Mouse (Mus musculus) embryonic facial prominence, embryonic 15.5 days (tissue): ENCODE measurements at regions not wholly inside any gene's neighbourhood (a gene's known extent, or its start where the extent isn't known, plus 50 kb on each side); places are given as distances from the start of the nearest gene placed in this dataset.
A peak's percentile ranks its signal among the peaks of the same experiment; 100 is the strongest.

ENCODE experiments used
- ATAC-seq: fragments of 200-750 bp; cut with Nextera tagmentation; 2 replicates; pipeline ENCODE4 v1.8.0; 2017; ENCODE audit warnings: low read depth, moderate TSS enrichment; ENCODE audit not compliant: insufficient number of reproducible peaks, low FRiP score, low TSS enrichment
- H3K27ac ChIP-seq: fragments of 300-500 bp; sonication (generic); replicated peaks from 2 replicates; pipeline ENCODE4 v1.5.1; 2015; ENCODE audit warnings: mild to moderate bottlenecking, inconsistent platforms
- H3K27me3 ChIP-seq: fragments of 300-500 bp; sonication (generic); 2 replicates; pipeline ENCODE4 v1.6.1; 2015; ENCODE audit warnings: inconsistent platforms
- H3K36me3 ChIP-seq: fragments of 300-500 bp; sonication (generic); 2 replicates; pipeline ENCODE4 v1.6.1; 2015; ENCODE audit warnings: mild to moderate bottlenecking, inconsistent platforms
- H3K4me1 ChIP-seq: fragments of 300-500 bp; sonication (generic); 2 replicates; pipeline ENCODE4 v1.6.1; 2015; ENCODE audit warnings: inconsistent platforms
- H3K4me2 ChIP-seq: fragments of 300-500 bp; sonication (generic); replicated peaks from 2 replicates; pipeline ENCODE4 v1.6.1; 2015; ENCODE audit warnings: mild to moderate bottlenecking, inconsistent platforms
- H3K4me3 ChIP-seq: fragments of 300-500 bp; sonication (generic); replicated peaks from 2 replicates; pipeline ENCODE4 v1.5.1; 2015; ENCODE audit warnings: mild to moderate bottlenecking, inconsistent platforms
- H3K9ac ChIP-seq: fragments of 300-500 bp; sonication (generic); 2 replicates; pipeline ENCODE4 v1.6.1; 2015; ENCODE audit warnings: inconsistent platforms
- H3K9me3 ChIP-seq: fragments of 300-500 bp; sonication (generic); replicated peaks from 2 replicates; pipeline ENCODE4 v1.6.1; 2016; ENCODE audit warnings: inconsistent platforms
- WGBS: fragments of 180-500 bp; shearing (Covaris S2); methylation state at CpG from one replicate; pipeline ENCODE4 v1.1.7; 2015; 5-methylcytosine and 5-hydroxymethylcytosine counted together

GRCm38 (mm10) chr13:60330475-60331258, 153.5 kb upstream of the Gas1 start:
- H3K36me3 ChIP-seq, result no peaks in the 10 kb centered on the region
- H3K27me3 ChIP-seq, result no peaks in the 10 kb centered on the region
- ATAC-seq, result peak; percentile 76
- H3K27ac ChIP-seq, result peak overlapping the region; percentile 88
- H3K4me2 ChIP-seq, result no peak overlapping the region
- 31% methylated on average over 9 of the region's 9 CpGs for whole genome bisulfite sequencing
- H3K4me1 ChIP-seq, result peaks cover 17% of the 10 kb centered on the region; the same call in 1 of the 2 replicates
- H3K9ac ChIP-seq, result no peak overlapping the region
- no peaks in the 10 kb centered on the region for H3K9me3 ChIP-seq
- no peak overlapping the region for H3K4me3 ChIP-seq

GRCm38 (mm10) chr13:60336196-60336595, 159.0 kb upstream of the Gas1 start:
- H3K9me3 ChIP-seq, result no peaks in the 10 kb centered on the region
- peaks cover 12% of the 10 kb centered on the region for H3K4me1 ChIP-seq
- ATAC-seq, result no peak
- no peak overlapping the region for H3K27ac ChIP-seq
- H3K4me2 ChIP-seq, result no peak overlapping the region
- H3K36me3 ChIP-seq, result no peaks in the 10 kb centered on the region
- no peak overlapping the region for H3K9ac ChIP-seq
- H3K27me3 ChIP-seq, result no peaks in the 10 kb centered on the region
- 66% methylated on average over 1 of the region's 1 CpGs for WGBS
- no peak overlapping the region for H3K4me3 ChIP-seq

- no peak overlapping the region for H3K4me2 ChIP-seq
- no peak overlapping the region for H3K4me3 ChIP-seq
- H3K9ac ChIP-seq, result no peak overlapping the region
- 38% methylated on average over 2 of the region's 2 CpGs for WGBS
- H3K27me3 ChIP-seq, result no peaks in the 10 kb centered on the region
- peaks cover 11% of the 10 kb centered on the region for H3K4me1 ChIP-seq
- H3K27ac ChIP-seq, result no peak overlapping the region
- no peaks in the 10 kb centered on the region for H3K36me3 ChIP-seq
- no peaks in the 10 kb centered on the region for H3K9me3 ChIP-seq
- no peak for ATAC-seq
Observed at GRCm38 (mm10) chr13:60337383-60337782, 160.2 kb upstream of the Gas1 start.

GRCm38 (mm10) chr13:60338107-60338506, 160.9 kb upstream of the Gas1 start:
- Histone ChIP-seq H3K27ac (no peak overlapping the region), H3K4me2 (no peak overlapping the region), H3K27me3 (no peaks in the 10 kb centered on the region), H3K4me3 (no peak overlapping the region), H3K9ac (no peak overlapping the region), H3K4me1 (peaks cover 5% of the 10 kb centered on the region), H3K36me3 (no peaks in the 10 kb centered on the region), H3K9me3 (no peaks in the 10 kb centered on the region)
- ATAC-seq, result no peak
- 79% methylated on average over 8 of the region's 8 CpGs for WGBS

- H3K4me1 ChIP-seq, result peaks cover 5% of the 10 kb centered on the region
- no peak overlapping the region for H3K4me3 ChIP-seq
- H3K27me3 ChIP-seq, result no peaks in the 10 kb centered on the region
- no peak overlapping the region for H3K4me2 ChIP-seq
- H3K27ac ChIP-seq, result no peak overlapping the region
- 52% methylated on average over 2 of the region's 2 CpGs for WGBS
- no peak overlapping the region for H3K9ac ChIP-seq
- no peaks in the 10 kb centered on the region for H3K9me3 ChIP-seq
- ATAC-seq, result no peak
- no peaks in the 10 kb centered on the region for H3K36me3 ChIP-seq
Observed at GRCm38 (mm10) chr13:60340068-60340467, 162.9 kb upstream of the Gas1 start.

GRCm38 (mm10) chr13:60347881-60348280, 170.7 kb upstream of the Gas1 start:
- H3K9me3 ChIP-seq, result no peaks in the 10 kb centered on the region

GRCm38 (mm10) chr13:60348438-60348837, 171.3 kb upstream of the Gas1 start:
- no peaks in the 10 kb centered on the region for H3K36me3 ChIP-seq
- no peak overlapping the region for H3K9ac ChIP-seq
- no peaks in the 10 kb centered on the region for H3K9me3 ChIP-seq
- peak overlapping the region; percentile 78; the same call in 1 of the 2 replicates for H3K27ac ChIP-seq
- ATAC-seq, result no peak
- 40% methylated on average over 2 of the region's 2 CpGs for whole genome bisulfite sequencing
- peaks cover 18% of the 10 kb centered on the region for H3K4me1 ChIP-seq
- H3K4me2 ChIP-seq, result no peak overlapping the region
- H3K4me3 ChIP-seq, result no peak overlapping the region
- no peaks in the 10 kb centered on the region for H3K27me3 ChIP-seq

More at GRCm38 (mm10) chr13:60347881-60348280, 170.7 kb upstream of the Gas1 start:
- 18% methylated on average over 7 of the region's 7 CpGs for WGBS
- ATAC-seq, result peak; percentile 70; the same call in 1 of the 2 replicates
- Histone ChIP-seq H3K4me3 (no peak overlapping the region), H3K27me3 (no peaks in the 10 kb centered on the region), H3K9ac (no peak overlapping the region), H3K4me2 (no peak overlapping the region), H3K36me3 (no peaks in the 10 kb centered on the region), H3K4me1 (peaks cover 18% of the 10 kb centered on the region), H3K27ac (peak overlapping the region; percentile 78)

- no peaks in the 10 kb centered on the region for H3K27me3 ChIP-seq
- H3K4me2 ChIP-seq, result no peak overlapping the region
- H3K9ac ChIP-seq, result no peak overlapping the region
- H3K27ac ChIP-seq, result 0 out of 2 replicates have a peak overlapping the region, but pooled peaks have one; percentile 28
- 57% methylated on average over 6 of the region's 6 CpGs for WGBS
- no peaks in the 10 kb centered on the region for H3K9me3 ChIP-seq
- H3K4me1 ChIP-seq, result peaks cover 13% of the 10 kb centered on the region
- no peak overlapping the region for H3K4me3 ChIP-seq
- ATAC-seq, result no peak
- no peaks in the 10 kb centered on the region for H3K36me3 ChIP-seq
Observed at GRCm38 (mm10) chr13:60355707-60356490, 178.7 kb upstream of the Gas1 start.

- H3K9me3 ChIP-seq, result no peaks in the 10 kb centered on the region
- no peaks in the 10 kb centered on the region for H3K36me3 ChIP-seq
- H3K9ac ChIP-seq, result no peak overlapping the region
- no peaks in the 10 kb centered on the region for H3K27me3 ChIP-seq
- ATAC-seq, result peak; percentile 88
- H3K4me2 ChIP-seq, result no peak overlapping the region
- no peak overlapping the region for H3K4me3 ChIP-seq
- peak overlapping the region; percentile 67 for H3K27ac ChIP-seq
- H3K4me1 ChIP-seq, result peaks cover 16% of the 10 kb centered on the region
- WGBS, result 44% methylated on average over 7 of the region's 7 CpGs
Observed at GRCm38 (mm10) chr13:60358408-60359060, 181.4 kb upstream of the Gas1 start.

GRCm38 (mm10) chr13:60364778-60365672, 187.9 kb upstream of the Gas1 start:
- Histone ChIP-seq H3K9me3 (no peaks in the 10 kb centered on the region), H3K27me3 (no peaks in the 10 kb centered on the region), H3K9ac (no peak overlapping the region), H3K36me3 (no peaks in the 10 kb centered on the region), H3K4me1 (peaks cover 54% of the 10 kb centered on the region), H3K4me2 (peak overlapping the region; percentile 15; the same call in 1 of the 2 replicates), H3K4me3 (no peak overlapping the region; the same call in 1 of the 2 replicates), H3K27ac (peak overlapping the region; percentile 92)
- ATAC-seq, result peak; percentile 94
- WGBS, result 18% methylated on average over 13 of the region's 13 CpGs
